Comparison of ENCODE assay signal across 29 mouse cellular contexts in the genomic region with DNA sequence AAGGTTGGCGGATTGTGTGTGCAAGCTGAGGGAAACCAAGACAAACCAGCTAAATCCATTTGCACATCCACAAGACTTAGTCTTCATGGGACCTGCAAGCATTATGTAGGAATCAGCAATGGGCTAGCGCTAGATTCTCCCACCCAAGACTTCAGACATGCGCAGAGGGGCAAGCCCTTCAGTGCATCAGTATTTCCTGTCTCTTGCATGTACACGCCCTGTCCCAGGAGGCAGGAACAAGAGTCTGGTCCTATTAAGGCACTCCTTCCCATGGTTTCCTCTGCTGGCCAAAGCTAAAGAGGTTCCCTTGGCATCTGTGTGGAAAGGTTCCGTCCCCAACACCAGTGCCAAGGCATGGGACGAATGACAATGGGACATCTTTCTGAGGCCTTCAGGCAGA.
"Had no signal": no experiment of that assay in that cellular context is flagged by ENCODE, and none has a peak within 500 bp of the region (broad histone marks: within the 10 kb centered on the region; RNA-seq: fewer than 3 reads in every experiment).

No protein-coding gene starts in this region.

- H3K27me3 ChIP-seq: limb, embryonic 12.5 days; limb, embryonic 15.5 days; liver, embryonic 12.5 days; liver, embryonic 13.5 days; liver, embryonic 15.5 days; lung, embryonic 15.5 days; megakaryocyte, embryonic 14.5 days; midbrain, embryonic 12.5 days; midbrain, embryonic 13.5 days; midbrain, embryonic 15.5 days; neural tube, embryonic 12.5 days had no signal

- DNase-seq: left cerebral cortex, postnatal 4 days; liver; liver, embryonic 13.5 days; lung, adult 18-20 months; lung, adult 2 months; lung, postnatal 14 days; lung, postnatal 36 days had no signal

- ATAC-seq: liver, embryonic 12.5 days; liver, postnatal 0 days; lung, postnatal 0 days; midbrain, embryonic 13.5 days; midbrain, embryonic 15.5 days; midbrain, embryonic 16.5 days had no signal

- H3K4me1 ChIP-seq: limb, embryonic 13.5 days; liver, embryonic 12.5 days; liver, embryonic 13.5 days; liver, embryonic 15.5 days; lung, embryonic 15.5 days; megakaryocyte, embryonic 14.5 days; midbrain, embryonic 12.5 days had no signal

- H3K4me2 ChIP-seq: limb, embryonic 12.5 days; limb, embryonic 13.5 days; limb, embryonic 15.5 days; liver, embryonic 11.5 days; liver, embryonic 12.5 days; liver, embryonic 13.5 days; liver, embryonic 15.5 days; lung, embryonic 14.5 days; lung, embryonic 15.5 days; midbrain, embryonic 11.5 days; midbrain, embryonic 12.5 days; midbrain, embryonic 13.5 days; midbrain, embryonic 15.5 days; neural tube, embryonic 12.5 days had no signal

- H3K4me3 ChIP-seq: limb, embryonic 10.5 days; limb, embryonic 12.5 days; limb, embryonic 13.5 days; limb, embryonic 15.5 days; liver, embryonic 12.5 days; liver, embryonic 13.5 days; liver, embryonic 15.5 days; lung, embryonic 15.5 days; midbrain, embryonic 10.5 days; midbrain, embryonic 12.5 days; midbrain, embryonic 13.5 days; midbrain, embryonic 15.5 days; myocyte; neural tube, embryonic 12.5 days had no signal

- H3K9ac ChIP-seq: limb, embryonic 12.5 days; limb, embryonic 13.5 days; limb, embryonic 15.5 days; liver, embryonic 12.5 days; liver, embryonic 13.5 days; liver, embryonic 14.5 days; liver, embryonic 15.5 days; liver, postnatal 0 days; lung, embryonic 14.5 days; lung, embryonic 15.5 days; midbrain, embryonic 12.5 days; midbrain, embryonic 13.5 days; midbrain, embryonic 15.5 days; neural tube, embryonic 12.5 days had no signal

- H3K9me3 ChIP-seq: limb, embryonic 10.5 days; limb, embryonic 12.5 days; limb, embryonic 13.5 days; limb, embryonic 15.5 days; liver, embryonic 12.5 days; liver, embryonic 13.5 days; liver, embryonic 15.5 days; lung, embryonic 15.5 days; midbrain, embryonic 10.5 days; midbrain, embryonic 12.5 days; midbrain, embryonic 13.5 days; midbrain, embryonic 15.5 days; neural tube, embryonic 12.5 days had no signal

- H3K36me3 ChIP-seq: limb, embryonic 10.5 days; limb, embryonic 12.5 days; limb, embryonic 13.5 days; limb, embryonic 15.5 days; liver, embryonic 12.5 days; liver, embryonic 13.5 days; liver, embryonic 15.5 days; lung, embryonic 15.5 days; midbrain, embryonic 10.5 days; midbrain, embryonic 12.5 days; midbrain, embryonic 13.5 days; midbrain, embryonic 15.5 days; neural tube, embryonic 12.5 days had no signal

- H3K27ac ChIP-seq: limb, embryonic 10.5 days; limb, embryonic 12.5 days; limb, embryonic 13.5 days; limb, embryonic 15.5 days; liver, embryonic 12.5 days; liver, embryonic 13.5 days; liver, embryonic 14.5 days; liver, embryonic 15.5 days; lung, embryonic 15.5 days; macrophage; midbrain, embryonic 10.5 days; midbrain, embryonic 12.5 days; midbrain, embryonic 13.5 days; midbrain, embryonic 15.5 days; neural tube, embryonic 12.5 days had no signal
